Comparison of ENCODE assay signal across 9 mouse cellular contexts in the genomic region with DNA sequence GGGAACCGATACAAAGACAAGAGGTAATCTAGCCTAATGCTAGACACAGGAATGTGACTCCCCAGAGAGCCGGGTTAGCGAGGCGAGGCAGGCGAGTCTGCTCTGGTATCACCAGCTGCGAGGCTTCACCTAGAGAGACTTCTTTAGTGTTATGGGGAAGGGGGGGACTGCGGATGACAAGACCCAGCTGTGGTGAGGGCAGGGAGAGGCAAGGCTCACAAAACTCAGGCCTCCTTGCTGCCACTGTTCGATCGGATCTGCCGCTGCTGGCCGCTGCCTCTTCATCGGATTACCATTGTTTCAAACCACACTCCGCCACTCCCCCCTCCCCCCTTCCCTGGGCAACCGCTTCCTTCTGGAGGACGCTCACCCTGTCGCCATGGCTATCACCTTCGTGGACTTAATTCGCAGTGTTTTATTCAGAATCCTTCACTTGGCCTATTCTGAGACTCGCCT. TPM values are rescaled to one million over a fixed set of nuclear protein-coding genes. Genes with fewer than 3 reads are reported as not detected.
A peak's percentile ranks its signal among the peaks of the same experiment; 100 is the strongest.
DNase-seq lines count a peak whose midpoint lies in the region; ATAC-seq and TF ChIP-seq lines count a peak whose summit lies in the region.
"Had no signal": no experiment of that assay in that cellular context is flagged by ENCODE, and none has a peak within 500 bp of the region (broad histone marks: within the 10 kb centered on the region; RNA-seq: fewer than 3 reads in every experiment).

No protein-coding gene starts in this region.

- in situ Hi-C loops in CH12.LX (cut with MboI; ENCODE audit: low pct_ligation_motif_present, low pct_unique_long_range_greater_than_20kb, low sequenced_read_pairs) = no loop called here

- TF ChIP-seq RAD21 in CH12.LX (IDR thresholded peaks at IDR 0.05; ENCODE audit: low read depth, low read length) = no peak

- TF ChIP-seq EP300 in CH12.LX (IDR thresholded peaks at IDR 0.05; ENCODE audit: low read length) = peak; percentile 21; the same call in 1 of the 2 replicates

- DNase-seq in CH12.LX (ENCODE audit: extremely low read depth) (peak; percentile 35), ZHBTc4 (ENCODE audit: low read depth, low spot score) (peak; percentile 51)
- DNase-seq in forebrain, postnatal 0 days = peak; percentile 53
- DNase-seq in kidney, adult 18-20 months = peak; percentile 37
- DNase-seq in lung, embryonic 14.5 days = peak; percentile 93
- no peak for DNase-seq in gastrocnemius, postnatal 25 days
- DNase-seq in layer of hippocampus, postnatal 14 days (ENCODE audit: low spot score in 2 of 2) = no peak

- dilution Hi-C loops in CH12.LX (cut with MboI; ENCODE audit: extremely low pct_ligation_motif_present, extremely low pct_unique_long_range_greater_than_20kb, low sequenced_read_pairs) = no loop called here

- H3K36me3 ChIP-seq in CH12.LX (replicated peaks in 1 of 2; ENCODE audit: control insufficient read depth in 1 of 2, insufficient read depth in 1 of 2, low read length in 1 of 2) = no peaks in the 10 kb centered on the region
- no peaks in the 10 kb centered on the region for H3K36me3 ChIP-seq in forebrain, postnatal 0 days (ENCODE audit: insufficient read depth)
- H3K36me3 ChIP-seq in lung, embryonic 14.5 days (ENCODE audit: insufficient read depth) = no peaks in the 10 kb centered on the region
- no peaks in the 10 kb centered on the region for H3K36me3 ChIP-seq in neural tube, embryonic 15.5 days

- H3K4me2 ChIP-seq in CH12.LX (ENCODE audit: insufficient read depth, low read depth, poor library complexity, severe bottlenecking) = peak overlapping the region; percentile 68
- H3K4me2 ChIP-seq in forebrain, postnatal 0 days (ENCODE audit: low read depth) = peak overlapping the region; percentile 33
- H3K4me2 ChIP-seq in lung, embryonic 14.5 days = peak overlapping the region; percentile 58
- H3K4me2 ChIP-seq in neural tube, embryonic 15.5 days = peak overlapping the region; percentile 54

- H3K4me3 ChIP-seq in CH12.LX (replicated peaks in 1 of 3; ENCODE audit: low read depth in 2 of 3, low read length in 2 of 3, poor library complexity in 1 of 3) = peak overlapping the region; percentile 23 to 40 (median 35)
- H3K4me3 ChIP-seq in forebrain, postnatal 0 days (ENCODE audit: low read depth, low read length) = 0 out of 2 replicates have a peak overlapping the region, but pooled peaks have one; percentile 6
- peak overlapping the region; percentile 19; the same call in 1 of the 2 replicates for H3K4me3 ChIP-seq in lung, embryonic 14.5 days (ENCODE audit: low read depth, low read length)
- peak overlapping the region; percentile 23 for H3K4me3 ChIP-seq in neural tube, embryonic 15.5 days (replicated peaks)
- H3K4me3 ChIP-seq: erythroblast, embryonic 14.5 days had no signal

- no peak overlapping the region for H3K27ac ChIP-seq in CH12.LX (ENCODE audit: insufficient read depth, low read depth)
- 0 out of 2 replicates have a peak overlapping the region, but pooled peaks have one; percentile 22 for H3K27ac ChIP-seq in forebrain, postnatal 0 days (ENCODE audit: low read depth, low read length)
- peak overlapping the region; percentile 79 for H3K27ac ChIP-seq in lung, embryonic 14.5 days (ENCODE audit: low read depth)
- peak overlapping the region; percentile 75 for H3K27ac ChIP-seq in neural tube, embryonic 15.5 days (replicated peaks)

- no peaks in the 10 kb centered on the region for H3K27me3 ChIP-seq in CH12.LX (replicated peaks)
- H3K27me3 ChIP-seq in forebrain, postnatal 0 days (ENCODE audit: insufficient read depth, low read length) = no peaks in the 10 kb centered on the region
- H3K27me3 ChIP-seq in lung, embryonic 14.5 days (ENCODE audit: insufficient read depth, low read length) = no peaks in the 10 kb centered on the region
- H3K27me3 ChIP-seq in neural tube, embryonic 15.5 days (replicated peaks) = no peaks in the 10 kb centered on the region

- H3K9ac ChIP-seq in CH12.LX (ENCODE audit: insufficient read depth, low read depth) = peak overlapping the region; percentile 41; the same call in 1 of the 2 replicates
- H3K9ac ChIP-seq in forebrain, postnatal 0 days = 0 out of 2 replicates have a peak overlapping the region, but pooled peaks have one; percentile 26
- H3K9ac ChIP-seq in lung, embryonic 14.5 days = peak overlapping the region; percentile 42
- H3K9ac ChIP-seq in neural tube, embryonic 15.5 days (replicated peaks) = peak overlapping the region; percentile 31; the same call in 1 of the 2 replicates

- WGBS in forebrain, postnatal 0 days = 3% methylated on average over 19 of the region's 19 CpGs
- 3% methylated on average over 19 of the region's 19 CpGs for WGBS in lung, embryonic 14.5 days
- WGBS in neural tube, embryonic 15.5 days = under 1% methylated on average over 19 of the region's 19 CpGs

- H3K4me1 ChIP-seq in CH12.LX (ENCODE audit: control insufficient read depth in 1 of 2, insufficient read depth in 2 of 2) = peaks cover 2 to 23% of the 10 kb centered on the region in 2 experiments; a peak in 2 of 4 replicates
- H3K4me1 ChIP-seq in forebrain, postnatal 0 days (ENCODE audit: insufficient read depth) = no peaks in the 10 kb centered on the region; the same call in 1 of the 2 replicates
- no peaks in the 10 kb centered on the region; the same call in 1 of the 2 replicates for H3K4me1 ChIP-seq in lung, embryonic 14.5 days (ENCODE audit: insufficient read depth)
- peaks cover 11% of the 10 kb centered on the region for H3K4me1 ChIP-seq in neural tube, embryonic 15.5 days

- ATAC-seq in forebrain, postnatal 0 days = peak; percentile 53
- peak; percentile 98 for ATAC-seq in lung, embryonic 14.5 days (ENCODE audit: insufficient read depth)
- peak; percentile 65; the same call in 1 of the 2 replicates for ATAC-seq in neural tube, embryonic 15.5 days (ENCODE audit: low FRiP score)

- no peaks in the 10 kb centered on the region for H3K79me2 ChIP-seq in CH12.LX (replicated peaks; ENCODE audit: control insufficient read depth, extremely low read depth, insufficient read depth, poor library complexity, severe bottlenecking)

- no peak for TF ChIP-seq CTCF in CH12.LX (conservative IDR thresholded peaks at IDR 0.05 in 1 of 2, IDR thresholded peaks at IDR 0.05 in 1 of 2; ENCODE audit: low read depth in 2 of 2, low read length in 2 of 2)
- TF ChIP-seq CTCF in forebrain, postnatal 0 days (IDR thresholded peaks at IDR 0.05; ENCODE audit: low read depth) = no peak
- TF ChIP-seq CTCF in lung, embryonic 14.5 days (IDR thresholded peaks at IDR 0.05; ENCODE audit: low read depth) = no peak

- no peaks in the 10 kb centered on the region for H3K9me3 ChIP-seq in CH12.LX (replicated peaks; ENCODE audit: low read length)
- no peaks in the 10 kb centered on the region for H3K9me3 ChIP-seq in forebrain, postnatal 0 days (ENCODE audit: low read length)
- H3K9me3 ChIP-seq in lung, embryonic 14.5 days (ENCODE audit: low read depth, low read length) = no peaks in the 10 kb centered on the region
- no peaks in the 10 kb centered on the region for H3K9me3 ChIP-seq in neural tube, embryonic 15.5 days (replicated peaks)

- TF ChIP-seq POLR2A in CH12.LX (IDR thresholded peaks at IDR 0.05; ENCODE audit: low read depth, low read length) = no peak

TF ChIP-seq in CH12.LX, 34 proteins besides CTCF, POLR2A, EP300 and RAD21:
- TF ChIP-seq GABPA (IDR thresholded peaks at IDR 0.05; ENCODE audit: insufficient replicate concordance, low read depth, low read length) (no peak), ETS1 (conservative IDR thresholded peaks at IDR 0.05; ENCODE audit: low read depth, low read length) (0 out of 2 replicates have a peak, but pooled peaks have one; percentile 14), IRF4 (IDR thresholded peaks at IDR 0.05; ENCODE audit: low read depth, low read length) (peak; percentile 32; the same call in 1 of the 2 replicates), ZMIZ1 (IDR thresholded peaks at IDR 0.05; ENCODE audit: low read depth, low read length) (0 out of 2 replicates have a peak, but pooled peaks have one; percentile 38)
TF ChIP-seq in CH12.LX: peak in this region for 3.

RNA-seq across cellular contexts. Expression of gene Ranbp9, which starts 22.3 kb away (rescaled TPM):
- 22.0 and 23.3 TPM in 2 replicates for total RNA-seq in CH12.LX (2012; rRNA removed)
- total RNA-seq in CH12.LX (2014; rRNA removed) = 27.4 and 31.8 TPM in 2 replicates
- 33.3 and 37.6 TPM in 2 replicates for polyA plus RNA-seq in CH12.LX (2012; ENCODE audit: insufficient read length, low read depth)
- total RNA-seq in forebrain, postnatal 0 days (2014; rRNA removed) = 44.8 and 44.9 TPM in 2 replicates
- 8.1 and 9.3 TPM in 2 replicates for polyA plus RNA-seq in forebrain, postnatal 0 days (2015; fragmentation: Nextera tagmentation; extraction: Ambion mirVana)
- polyA plus RNA-seq in lung, embryonic 14.5 days (2014; fragmentation: Nextera tagmentation; extraction: Ambion mirVana) = 11.9 and 14.5 TPM in 2 replicates
- polyA plus RNA-seq in neural tube, embryonic 15.5 days (2015; fragmentation: Nextera tagmentation; extraction: Ambion mirVana) = 10.3 and 12.9 TPM in 2 replicates
- 10 to 100 TPM; 34.0 to 38.1 TPM for total RNA-seq in gastrocnemius, postnatal 25 days (2021)
- total RNA-seq in layer of hippocampus, postnatal 14 days (2021) = 10 to 100 TPM; 79.4 to 82.4 TPM

RNA-seq across cellular contexts. Expression of gene Mcur1, which starts 56.6 kb away (rescaled TPM):
- total RNA-seq in CH12.LX (2012; rRNA removed) = 4.7 and 5.7 TPM in 2 replicates
- total RNA-seq in CH12.LX (2014; rRNA removed) = 6.3 TPM in 2 replicates
- polyA plus RNA-seq in CH12.LX (2012; ENCODE audit: insufficient read length, low read depth) = 10.8 and 12.5 TPM in 2 replicates
- 7.2 and 9.8 TPM in 2 replicates for total RNA-seq in forebrain, postnatal 0 days (2014; rRNA removed)
- polyA plus RNA-seq in forebrain, postnatal 0 days (2015; fragmentation: Nextera tagmentation; extraction: Ambion mirVana) = 6.5 and 8.6 TPM in 2 replicates
- polyA plus RNA-seq in lung, embryonic 14.5 days (2014; fragmentation: Nextera tagmentation; extraction: Ambion mirVana) = 17.3 and 18.9 TPM in 2 replicates
- 6.5 and 8.2 TPM in 2 replicates for polyA plus RNA-seq in neural tube, embryonic 15.5 days (2015; fragmentation: Nextera tagmentation; extraction: Ambion mirVana)
- 10 to 100 TPM; 26.5 to 28.7 TPM for total RNA-seq in gastrocnemius, postnatal 25 days (2021)
- 10 to 100 TPM; 22.7 to 23.4 TPM for total RNA-seq in layer of hippocampus, postnatal 14 days (2021)

Comparison
In these comparisons a context has a peak if more than half of its experiments do, and no peak if none do; other contexts are left out.
1. DNase-seq: peak in CH12.LX (single experiment), ZHBTc4 (single experiment), forebrain, postnatal 0 days (single experiment), kidney, adult 18-20 months (single experiment) and lung, embryonic 14.5 days (single experiment); none in gastrocnemius, postnatal 25 days (single experiment) and layer of hippocampus, postnatal 14 days (0 of 2).
2. Peak in every context shown above with its lines, with median percentiles within 50 percentile points of each other: H3K4me2 ChIP-seq, H3K4me3 ChIP-seq, H3K9ac ChIP-seq and ATAC-seq.